Mouse (Mus musculus) ES-E14 (cell line): Measurements from ENCODE around the gene Cfap58. TPM values are rescaled to one million over a fixed set of nuclear protein-coding genes. Genes with fewer than 3 reads are reported as not detected.

Experiments
- DNase-seq: peaks from one replicate; pipeline ENCODE4 v3.0.0-alpha.2; 2013; ENCODE audit warnings: low read depth, low spot score
- H3K27ac ChIP-seq: 2 replicates; pipeline ENCODE4 v1.5.1; 2012; ENCODE audit warnings: low read depth, mild to moderate bottlenecking, low read length, moderate library complexity, mixed read lengths; ENCODE audit not compliant: poor library complexity, insufficient read depth, severe bottlenecking
- H3K36me3 ChIP-seq: 2 replicates; pipeline ENCODE4 v1.6.1; 2012; ENCODE audit warnings: mild to moderate bottlenecking, low read length, moderate library complexity, mixed read lengths; ENCODE audit not compliant: control insufficient read depth, poor library complexity, insufficient read depth, severe bottlenecking
- H3K4me1 ChIP-seq, 2 experiments: fragments of 150-350 bp in 1 of 2; sonication (generic) in 1 of 2; 2 replicates each; pipeline ENCODE4 v1.6.1; 2012; ENCODE audit warnings: low read length in 2 of 2, mild to moderate bottlenecking in 1 of 2, mixed read lengths in 1 of 2; ENCODE audit not compliant: control insufficient read depth in 2 of 2, insufficient read depth in 2 of 2, poor library complexity in 1 of 2
- H3K4me3 ChIP-seq, 2 experiments: fragments of 150-350 bp in 1 of 2; sonication (generic) in 1 of 2; 2 replicates each; pipeline ENCODE4 v1.5.1; 2012; ENCODE audit warnings: low read length in 2 of 2, low read depth in 1 of 2, mild to moderate bottlenecking in 1 of 2, mixed read lengths in 1 of 2; ENCODE audit not compliant: insufficient read depth in 1 of 2, poor library complexity in 1 of 2, severe bottlenecking in 1 of 2
- H3K9ac ChIP-seq: 2 replicates; pipeline ENCODE4 v1.6.1; 2012; ENCODE audit warnings: low read depth, mild to moderate bottlenecking, low read length, mixed read lengths; ENCODE audit not compliant: poor library complexity, insufficient read depth, severe bottlenecking
- H3K9me3 ChIP-seq: fragments of 150-350 bp; sonication (generic); 2 replicates; pipeline ENCODE4 v1.6.1; 2012; ENCODE audit warnings: low read depth, mild to moderate bottlenecking, low read length; ENCODE audit not compliant: control insufficient read depth, insufficient read depth
- CHD2 ChIP-seq: IDR thresholded peaks from 2 replicates; pipeline ENCODE4 v1.6.1; 2014; ENCODE audit warnings: mild to moderate bottlenecking, low read depth, low read length, inconsistent platforms
- HCFC1 ChIP-seq: IDR thresholded peaks from 2 replicates; pipeline ENCODE4 v1.6.1; 2012; ENCODE audit warnings: low read length, inconsistent platforms, borderline replicate concordance; ENCODE audit not compliant: insufficient read depth
- MAFK ChIP-seq: IDR thresholded peaks from 2 replicates; pipeline ENCODE4 v1.6.1; 2014; ENCODE audit warnings: mild to moderate bottlenecking, low read depth, low read length, inconsistent platforms; ENCODE audit not compliant: insufficient read depth
- ZC3H11A ChIP-seq: IDR thresholded peaks from 2 replicates; pipeline ENCODE4 v1.6.1; 2012; ENCODE audit warnings: low read depth, mild to moderate bottlenecking, inconsistent platforms, low read length, borderline replicate concordance
- ZNF384 ChIP-seq: IDR thresholded peaks from 2 replicates; pipeline ENCODE4 v1.6.1; 2012; ENCODE audit warnings: low read depth, low read length, inconsistent platforms
- in situ Hi-C, 2 experiments: fragments of 600-800 bp; cut with MboI; formaldehyde crosslinking; loops; one replicate each; pipeline ENCODE4 v1.15.1; 2025; ENCODE audit warnings: low sequenced_read_pairs in 2 of 2, inconsistent platforms in 1 of 2; ENCODE audit not compliant: unreplicated experiment in 2 of 2
- total RNA-seq: library from RNA; depleted of rRNA; stranded (reverse); fragments of 300-350 nt; gene quantifications from 2 replicates; pipeline ENCODE4 v1.2.3, GENCODE M21; 2012

Cfap58 gene
- total RNA-seq, 1 experiment = not detected

GRCm38 (mm10) chr19:47907596-47907995 lies 29.9 kb upstream of the Cfap58 start:
- Histone ChIP-seq H3K4me3 (no peak overlapping the region), H3K9ac (no peak overlapping the region), H3K36me3 (no peaks in the 10 kb centered on the region), H3K9me3 (no peaks in the 10 kb centered on the region), H3K4me1 (peaks cover 2 to 12% of the 10 kb centered on the region in 2 experiments; a peak in 2 of 4 replicates), H3K27ac (no peak overlapping the region)
- in situ Hi-C loops = no loop called here
- no peak for DNase-seq
- no peak for TF ChIP-seq CHD2
- TF ChIP-seq ZC3H11A = no peak
- no peak for TF ChIP-seq MAFK
- TF ChIP-seq HCFC1 = no peak
- no peak for TF ChIP-seq ZNF384

GRCm38 (mm10) chr19:47908961-47909371 lies 28.5 kb upstream of the Cfap58 start:
- TF ChIP-seq ZNF384 (no peak), CHD2 (no peak), ZC3H11A (no peak), MAFK (no peak), HCFC1 (no peak)
- H3K9me3 ChIP-seq = no peaks in the 10 kb centered on the region
- peaks cover 2 to 12% of the 10 kb centered on the region in 2 experiments; a peak in 2 of 4 replicates for H3K4me1 ChIP-seq
- H3K9ac ChIP-seq = no peak overlapping the region
- H3K4me3 ChIP-seq = no peak overlapping the region
- DNase-seq = no peak
- H3K36me3 ChIP-seq = no peaks in the 10 kb centered on the region
- H3K27ac ChIP-seq = no peak overlapping the region
- in situ Hi-C loops = no loop called here

- in situ Hi-C loops = no loop called here
- Histone ChIP-seq H3K36me3 (no peaks in the 10 kb centered on the region), H3K9me3 (no peaks in the 10 kb centered on the region), H3K27ac (no peak overlapping the region), H3K4me1 (peaks cover 2 to 12% of the 10 kb centered on the region in 2 experiments; a peak in 2 of 4 replicates), H3K4me3 (no peak overlapping the region; a peak in 1 of 4 replicates), H3K9ac (0 out of 2 replicates have a peak overlapping the region, but pooled peaks have one; percentile 0)
- no peak for DNase-seq
- TF ChIP-seq ZNF384 (no peak), ZC3H11A (no peak), HCFC1 (no peak), CHD2 (no peak), MAFK (no peak)
Observed at GRCm38 (mm10) chr19:47909387-47910116, 27.9 kb upstream of the Cfap58 start.

- DNase-seq = no peak
- Histone ChIP-seq H3K27ac (no peak overlapping the region), H3K4me1 (peaks cover 2 to 12% of the 10 kb centered on the region in 2 experiments; a peak in 2 of 4 replicates), H3K36me3 (no peaks in the 10 kb centered on the region), H3K9ac (no peak overlapping the region), H3K9me3 (no peaks in the 10 kb centered on the region), H3K4me3 (no peak overlapping the region)
- in situ Hi-C loops = no loop called here
- no peak for TF ChIP-seq ZNF384
- TF ChIP-seq HCFC1 = no peak
- no peak for TF ChIP-seq CHD2
- no peak for TF ChIP-seq MAFK
- TF ChIP-seq ZC3H11A = no peak
Observed at GRCm38 (mm10) chr19:47910117-47910618, 27.3 kb upstream of the Cfap58 start.

GRCm38 (mm10) chr19:47910751-47911150 lies 26.7 kb upstream of the Cfap58 start:
- Histone ChIP-seq H3K36me3 (no peaks in the 10 kb centered on the region), H3K4me3 (no peak overlapping the region), H3K4me1 (peaks cover 2 to 11% of the 10 kb centered on the region in 2 experiments; a peak in 2 of 4 replicates), H3K9ac (no peak overlapping the region), H3K27ac (no peak overlapping the region), H3K9me3 (no peaks in the 10 kb centered on the region)
- no peak for TF ChIP-seq HCFC1
- no peak for TF ChIP-seq MAFK
- no peak for TF ChIP-seq ZC3H11A
- TF ChIP-seq CHD2 = no peak
- TF ChIP-seq ZNF384 = no peak
- in situ Hi-C loops = no loop called here
- no peak for DNase-seq
